Mouse (Mus musculus) kidney, adult 2 months (tissue): ENCODE measurements around the gene Lrpap1.

Experiments
- CTCF ChIP-seq: fragments of 200-500 bp; conservative IDR thresholded peaks from 2 replicates; pipeline ENCODE4 v1.5.1; 2011; ENCODE audit warnings: low read depth, mild to moderate bottlenecking, control low read depth, low read length, moderate library complexity, mixed read lengths; ENCODE audit not compliant: insufficient read depth, insufficient read length
- POLR2A ChIP-seq: fragments of 200-500 bp; IDR thresholded peaks from one replicate; pipeline ENCODE4 v1.6.1; 2011; ENCODE audit warnings: low read depth, low read length, control low read depth

- TF ChIP-seq CTCF (no peak), POLR2A (no peak)
Observed at GRCm38 (mm10) chr5:35116002-35116401, 10.4 kb upstream of the Lrpap1 start.
